Mouse (Mus musculus) thymus, adult 2 months (tissue): ENCODE measurements at regions not wholly inside any gene's neighbourhood (a gene's known extent, or its start where the extent isn't known, plus 50 kb on each side); places are given as distances from the start of the nearest gene placed in this dataset.

Source experiments
- DNase-seq: peaks from one replicate; pipeline ENCODE4 v3.0.0; 2021
- H3K27ac ChIP-seq: fragments of 200-500 bp; 2 replicates; pipeline ENCODE4 v1.5.1; 2012; ENCODE audit warnings: low read length, control low read depth; ENCODE audit not compliant: control insufficient read depth, insufficient read depth
- H3K27me3 ChIP-seq: fragments of 200-500 bp; 2 replicates; pipeline ENCODE4 v1.6.1; 2012; ENCODE audit warnings: mild to moderate bottlenecking, low read length, moderate library complexity, mixed read lengths; ENCODE audit not compliant: control insufficient read depth, insufficient read depth
- H3K36me3 ChIP-seq: fragments of 200-500 bp; 2 replicates; pipeline ENCODE4 v1.6.1; 2012; ENCODE audit warnings: mild to moderate bottlenecking, low read length, moderate library complexity; ENCODE audit not compliant: control insufficient read depth, insufficient read depth
- H3K4me1 ChIP-seq: fragments of 200-500 bp; replicated peaks from 2 replicates; pipeline ENCODE4 v1.6.1; 2012; ENCODE audit warnings: low read length; ENCODE audit not compliant: control insufficient read depth, insufficient read depth
- H3K4me3 ChIP-seq: fragments of 200-500 bp; 2 replicates; pipeline ENCODE4 v1.5.1; 2012; ENCODE audit warnings: mild to moderate bottlenecking, low read length, control low read depth, moderate library complexity; ENCODE audit not compliant: control insufficient read depth, insufficient read depth
- CTCF ChIP-seq: fragments of 200-500 bp; IDR thresholded peaks from 2 replicates; pipeline ENCODE4 v1.5.1; 2012; ENCODE audit warnings: mild to moderate bottlenecking, control low read depth, low read length, moderate library complexity, borderline replicate concordance; ENCODE audit not compliant: control insufficient read depth, poor library complexity, insufficient read depth; ENCODE audit errors: extremely low read depth
- POLR2A ChIP-seq: fragments of 200-500 bp; IDR thresholded peaks from 2 replicates; pipeline ENCODE4 v1.6.1; 2012; ENCODE audit warnings: mild to moderate bottlenecking, low read length, control low read depth, moderate library complexity; ENCODE audit not compliant: control insufficient read depth, poor library complexity, insufficient read depth; ENCODE audit errors: extremely low read depth
- WGBS: fragments of 180-500 bp; shearing (Covaris S2); methylation state at CpG from one replicate; pipeline ENCODE4 v1.1.7; 2018; 5-methylcytosine and 5-hydroxymethylcytosine counted together

DNA sequence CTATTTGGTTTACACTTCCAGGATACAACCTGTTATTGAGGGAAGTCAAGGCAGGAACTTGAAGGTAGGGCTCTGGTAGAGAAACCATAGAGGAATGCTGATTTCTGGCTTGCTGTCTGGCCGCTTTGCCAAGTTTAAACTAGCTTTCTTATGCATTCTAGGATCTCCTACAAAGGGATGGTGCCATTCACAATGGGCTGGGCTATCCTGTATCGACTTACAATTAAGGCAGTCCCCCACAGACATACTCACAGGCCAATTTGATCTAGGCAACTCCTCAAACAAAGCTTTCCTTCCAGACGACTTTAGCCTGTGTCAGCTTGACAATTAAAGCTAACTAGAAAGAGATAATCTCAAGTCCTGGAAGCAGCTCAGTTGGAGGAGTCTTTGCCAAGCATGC, 83.1 kb downstream of the Phlda1 start:
- Histone ChIP-seq H3K4me3 (no peak overlapping the region), H3K36me3 (no peaks in the 10 kb centered on the region), H3K27ac (no peak overlapping the region), H3K4me1 (peaks cover 2% of the 10 kb centered on the region; the same call in 1 of the 2 replicates), H3K27me3 (no peaks in the 10 kb centered on the region)
- WGBS: 85% methylated on average over 3 of the region's 3 CpGs
- TF ChIP-seq POLR2A (no peak), CTCF (no peak)
- DNase-seq: no peak

DNA sequence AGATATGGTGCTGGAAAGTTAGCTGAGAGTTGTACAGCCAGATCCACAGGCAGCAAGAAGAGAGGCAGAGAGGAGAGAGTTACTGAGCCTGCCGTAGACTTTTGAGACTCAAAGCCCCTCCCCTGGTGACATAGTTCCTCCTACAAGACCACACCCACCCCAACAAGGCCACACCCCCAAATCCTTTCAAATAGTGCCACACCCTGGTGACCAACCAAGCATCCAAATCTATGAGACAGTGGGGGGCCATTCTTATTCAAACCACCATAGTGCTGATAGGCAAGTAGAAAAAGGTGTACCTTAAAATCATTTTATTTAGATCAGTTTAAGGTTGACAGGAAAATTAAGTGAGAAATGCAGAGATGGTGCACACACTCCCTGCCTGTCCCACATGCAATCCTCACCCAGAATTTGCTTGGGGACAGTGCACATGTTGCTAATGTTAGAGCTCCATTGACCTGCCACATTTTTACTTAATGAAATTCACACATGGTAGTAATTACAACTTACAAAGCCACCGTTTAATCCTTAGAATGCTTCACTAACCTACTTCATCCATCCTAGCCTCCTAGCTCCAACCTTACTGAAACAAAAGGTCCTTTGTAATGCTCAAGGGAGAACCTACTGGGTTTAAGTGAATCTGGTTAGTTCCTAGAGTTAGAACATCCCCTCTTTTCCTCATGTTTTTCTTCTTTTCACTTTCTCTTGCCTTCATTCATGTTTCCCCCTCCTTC, 86.5 kb downstream of the Phlda1 start:
- Histone ChIP-seq H3K36me3 (no peaks in the 10 kb centered on the region), H3K27ac (no peak overlapping the region), H3K4me3 (no peak overlapping the region), H3K4me1 (peaks cover 2% of the 10 kb centered on the region; the same call in 1 of the 2 replicates), H3K27me3 (no peaks in the 10 kb centered on the region)
- WGBS: 94% methylated on average over 2 of the region's 2 CpGs
- DNase-seq: no peak
- no peak for TF ChIP-seq POLR2A

DNA sequence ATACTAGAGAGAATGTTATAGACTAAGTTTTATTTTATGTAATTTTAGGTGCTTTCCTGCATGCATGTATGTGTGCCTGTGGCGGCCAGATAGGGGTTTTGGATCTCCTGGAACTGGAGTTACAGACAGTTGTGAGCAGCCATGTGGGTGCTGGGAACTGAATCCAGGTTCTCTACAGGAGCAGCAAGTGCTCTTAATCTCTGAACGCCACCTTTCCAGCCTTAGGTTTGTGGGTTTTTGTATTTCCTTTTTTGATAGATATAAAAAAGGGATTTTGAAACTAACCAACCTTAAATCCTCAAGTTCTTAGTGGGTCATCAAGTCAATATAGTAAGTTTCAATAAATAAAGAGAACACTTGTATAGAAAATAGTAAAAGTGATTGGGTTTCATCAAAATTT, 87.2 kb downstream of the Phlda1 start:
- H3K27me3 ChIP-seq: no peaks in the 10 kb centered on the region
- 91% methylated on average over 2 of the region's 2 CpGs for WGBS

DNA sequence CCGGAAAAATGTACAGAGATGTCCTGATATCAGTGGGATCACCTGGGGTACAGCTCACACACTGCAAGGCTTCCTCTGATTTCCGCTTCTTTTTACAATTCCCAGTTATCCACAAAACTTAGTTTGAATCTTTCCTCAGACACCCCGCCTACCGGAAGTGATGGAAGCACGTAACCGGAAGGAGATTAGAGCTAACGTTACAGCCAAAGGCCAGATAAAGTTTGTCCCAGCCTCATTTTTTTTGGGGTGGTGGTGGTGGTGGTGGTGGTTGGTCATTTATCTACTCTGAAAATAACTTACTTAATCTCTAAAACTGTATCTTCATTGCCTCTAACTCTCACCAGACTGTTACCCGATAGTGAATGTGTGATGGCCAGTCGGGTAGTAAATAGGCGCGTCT, 88.1 kb downstream of the Phlda1 start:
- no peaks in the 10 kb centered on the region for H3K36me3 ChIP-seq
- no peak overlapping the region for H3K27ac ChIP-seq
- WGBS: 95% methylated on average over 11 of the region's 11 CpGs
- no peaks in the 10 kb centered on the region for H3K4me1 ChIP-seq
- DNase-seq: no peak
- TF ChIP-seq POLR2A (no peak), CTCF (no peak)
- H3K4me3 ChIP-seq: no peak overlapping the region
- no peaks in the 10 kb centered on the region for H3K27me3 ChIP-seq

More for the DNA sequence above, 87.2 kb downstream of the Phlda1 start:
- no peak for TF ChIP-seq CTCF
- TF ChIP-seq POLR2A: no peak
- no peaks in the 10 kb centered on the region for H3K4me1 ChIP-seq
- no peak for DNase-seq
- H3K4me3 ChIP-seq: no peak overlapping the region
- no peak overlapping the region for H3K27ac ChIP-seq
- H3K36me3 ChIP-seq: no peaks in the 10 kb centered on the region

DNA sequence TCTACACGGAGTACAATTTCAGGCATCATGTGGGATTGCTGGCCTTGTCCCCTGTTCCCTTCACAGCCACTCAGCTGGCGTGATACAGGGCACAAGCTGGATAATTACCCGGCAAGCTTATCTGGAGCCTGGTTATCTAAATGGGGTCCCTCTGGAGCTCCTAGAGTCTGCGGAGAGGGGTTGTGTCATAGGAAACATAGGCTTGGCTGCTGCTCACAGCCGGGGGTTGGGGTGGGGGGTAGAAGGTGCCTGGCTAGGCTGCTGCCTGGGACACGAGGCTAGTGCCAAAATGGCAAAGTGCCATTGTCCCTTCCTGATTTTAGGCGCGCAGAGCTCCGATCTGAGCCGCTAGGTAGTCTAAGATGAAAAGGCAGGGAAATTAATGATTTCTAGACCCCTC, 88.6 kb downstream of the Phlda1 start:
- no peak overlapping the region for H3K27ac ChIP-seq
- H3K36me3 ChIP-seq: no peaks in the 10 kb centered on the region
- DNase-seq: no peak
- no peak overlapping the region for H3K4me3 ChIP-seq
- TF ChIP-seq CTCF: no peak
- no peak for TF ChIP-seq POLR2A
- WGBS: 91% methylated on average over 10 of the region's 10 CpGs
- no peaks in the 10 kb centered on the region for H3K27me3 ChIP-seq
- 0 out of 2 replicates have a peak, but pooled peaks cover 3% of the 10 kb centered on the region for H3K4me1 ChIP-seq

DNA sequence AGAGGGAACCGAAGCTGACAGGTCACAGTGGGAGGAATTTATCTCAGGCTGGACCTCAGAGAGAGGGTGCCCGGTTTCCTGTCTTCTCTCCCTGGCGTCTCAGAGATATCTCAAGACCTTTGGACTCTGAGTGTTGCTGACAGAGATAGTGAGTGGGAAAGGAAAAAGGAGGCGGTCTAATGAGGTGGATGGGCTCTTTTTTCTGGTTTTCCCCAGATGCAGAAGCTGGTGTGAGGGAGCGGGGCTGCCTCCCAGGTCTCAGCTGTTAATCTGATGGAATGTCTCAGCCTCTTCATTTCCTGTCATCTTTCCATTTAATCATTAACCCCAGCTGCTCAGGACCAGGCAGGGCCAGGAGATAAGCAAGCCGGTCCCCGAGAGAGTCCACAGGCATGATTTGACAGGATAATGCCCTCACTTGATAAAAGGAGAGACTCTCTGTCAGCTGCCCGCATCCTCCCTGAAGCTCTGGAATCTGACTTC, 89.5 kb downstream of the Phlda1 start:
- no peak for DNase-seq
- Histone ChIP-seq H3K27ac (no peak overlapping the region), H3K4me1 (peaks cover 7% of the 10 kb centered on the region), H3K27me3 (no peaks in the 10 kb centered on the region), H3K4me3 (no peak overlapping the region), H3K36me3 (no peaks in the 10 kb centered on the region)
- WGBS: 88% methylated on average over 8 of the region's 8 CpGs
- TF ChIP-seq CTCF (no peak), POLR2A (no peak)

DNA sequence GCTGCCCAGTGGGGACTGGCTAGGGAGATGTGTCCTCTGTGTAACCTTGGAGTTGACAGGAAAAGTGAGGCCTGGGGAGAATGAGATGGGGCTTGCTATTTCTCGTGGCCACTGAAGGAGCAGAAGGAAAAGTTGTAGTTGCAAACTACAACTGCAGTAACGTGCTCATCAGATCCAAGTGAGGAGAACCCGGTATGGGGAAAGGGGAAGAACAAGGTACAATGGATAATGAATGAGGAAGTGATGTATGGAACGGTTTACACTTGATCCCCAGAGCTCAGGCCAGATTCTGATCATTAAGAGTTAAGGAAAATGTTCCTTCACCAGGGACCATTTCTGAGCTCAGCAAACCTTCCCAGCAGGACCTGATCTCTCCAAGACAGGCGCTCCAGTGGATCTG, 92.6 kb downstream of the Phlda1 start:
- Histone ChIP-seq H3K4me3 (no peak overlapping the region), H3K36me3 (no peaks in the 10 kb centered on the region), H3K4me1 (peaks cover 10% of the 10 kb centered on the region), H3K27ac (no peak overlapping the region), H3K27me3 (no peaks in the 10 kb centered on the region)
- TF ChIP-seq POLR2A: no peak
- TF ChIP-seq CTCF: no peak
- DNase-seq: no peak
- 77% methylated on average over 5 of the region's 5 CpGs for WGBS
